Mouse (Mus musculus) embryonic facial prominence, embryonic 14.5 days (tissue): ENCODE results near the gene Zfpl1. TPM values are rescaled to one million over a fixed set of nuclear protein-coding genes. Genes with fewer than 3 reads are reported as not detected.

Experiments
- microRNA-seq: library from miRNA; unstranded; fragments of <30 nt; microRNA quantifications from one replicate; pipeline ENCODE4, GENCODE M21; 2016; ENCODE audit warnings: borderline number of aligned reads
- polyA plus RNA-seq: library from polyadenylated mRNA; unstranded; fragments of >200 nt; fragmentation: Nextera tagmentation; extraction: Ambion mirVana; gene quantifications from 2 replicates; pipeline ENCODE4 v1.2.1, GENCODE M21; 2014

Zfpl1 gene
- polyA plus RNA-seq, 1 experiment from 2014 or later = 66.2 TPM

Small RNA genes lying within 50 kb of the gene (microRNA-seq; reads per million reads assigned to microRNA genes)
- 1.5 reads per million for gene Mir6988

Other genes starting within 250 kb of the Zfpl1 start
- 20.6 and 25.8 TPM in 2 replicates for gene Frmd8, start 209.7 kb downstream of the Zfpl1 start, polyA plus RNA-seq
- gene Slc25a45, start 207.1 kb downstream of the Zfpl1 start, polyA plus RNA-seq = 2.8 and 3.0 TPM in 2 replicates
- 1.4 and 2.0 TPM in 2 replicates for gene Tigd3, start 190.8 kb downstream of the Zfpl1 start, polyA plus RNA-seq
- 124 and 143 TPM in 2 replicates for gene Dpf2, start 171.9 kb downstream of the Zfpl1 start, polyA plus RNA-seq
- 14.0 and 16.2 TPM in 2 replicates for gene Cdc42ep2, start 160.1 kb downstream of the Zfpl1 start, polyA plus RNA-seq
- gene Pola2, start 120.8 kb downstream of the Zfpl1 start, polyA plus RNA-seq = 59.1 and 65.2 TPM in 2 replicates
- not detected in 2 replicates for gene Slc22a20, start 98.8 kb downstream of the Zfpl1 start, polyA plus RNA-seq
- 16.8 and 19.0 TPM in 2 replicates for gene Capn1, start 69.1 kb downstream of the Zfpl1 start, polyA plus RNA-seq
- 32.1 and 34.9 TPM in 2 replicates for gene Syvn1, start 38.4 kb downstream of the Zfpl1 start, polyA plus RNA-seq
- gene Mrpl49, start 27.2 kb downstream of the Zfpl1 start, polyA plus RNA-seq = 67.5 and 69.8 TPM in 2 replicates
- 870 and 937 TPM in 2 replicates for gene Fau, start 27.1 kb downstream of the Zfpl1 start, polyA plus RNA-seq
- 33.1 and 33.6 TPM in 2 replicates for gene Znhit2, start 23.8 kb downstream of the Zfpl1 start, polyA plus RNA-seq
- 19.5 and 21.7 TPM in 2 replicates for gene Tm7sf2, start 16.6 kb downstream of the Zfpl1 start, polyA plus RNA-seq
- gene Vps51, start 7.7 kb downstream of the Zfpl1 start, polyA plus RNA-seq = 52.0 and 66.5 TPM in 2 replicates
- not detected in 2 replicates for gene Tmem262, start 4.9 kb downstream of the Zfpl1 start, polyA plus RNA-seq
- gene Gm28374, start 2.7 kb downstream of the Zfpl1 start, polyA plus RNA-seq = 0.28 and 0.67 TPM in 2 replicates
- 24.6 and 29.0 TPM in 2 replicates for gene Cdca5, start within 50 bp of the Zfpl1 start, polyA plus RNA-seq
- not detected in 2 replicates for gene AC131692.1, start 9.5 kb upstream of the Zfpl1 start, polyA plus RNA-seq
- 0.29 and 0.51 TPM in 2 replicates for gene Naaladl1, start 20.8 kb upstream of the Zfpl1 start, polyA plus RNA-seq
- 46.3 and 46.6 TPM in 2 replicates for gene Sac3d1, start 33.7 kb upstream of the Zfpl1 start, polyA plus RNA-seq
- 26.7 and 27.5 TPM in 2 replicates for gene Snx15, start 43.3 kb upstream of the Zfpl1 start, polyA plus RNA-seq
- gene Batf2, start 56.0 kb upstream of the Zfpl1 start, polyA plus RNA-seq = 0.28 and 0.33 TPM in 2 replicates
- gene Arl2, start 56.6 kb upstream of the Zfpl1 start, polyA plus RNA-seq = 73.4 and 80.6 TPM in 2 replicates
- not detected in 2 replicates for gene Majin, start 99.4 kb upstream of the Zfpl1 start, polyA plus RNA-seq
- 3.3 and 4.1 TPM in 2 replicates for gene Gpha2, start 141.4 kb upstream of the Zfpl1 start, polyA plus RNA-seq
- 35.1 and 36.5 TPM in 2 replicates for gene Ppp2r5b, start 150.9 kb upstream of the Zfpl1 start, polyA plus RNA-seq
- 10.6 and 11.1 TPM in 2 replicates for gene Atg2a, start 156.7 kb upstream of the Zfpl1 start, polyA plus RNA-seq
- gene Ehd1, start 191.8 kb upstream of the Zfpl1 start, polyA plus RNA-seq = 68.4 and 68.6 TPM in 2 replicates
- 1.5 and 1.6 TPM in 2 replicates for gene Cdc42bpg, start 221.5 kb upstream of the Zfpl1 start, polyA plus RNA-seq